Mouse (Mus musculus) c-Kit-positive CD71-negative TER-119-negative erythroid progenitor cells, embryonic 14.5 days (primary cell): Measurements from ENCODE around the gene Hmgb1.
A peak's percentile ranks its signal among the peaks of the same experiment; 100 is the strongest.

ENCODE experiments used
- DNase-seq: peaks from one replicate; pipeline ENCODE4 v3.0.0-alpha.2; 2013; ENCODE audit warnings: low read depth

Gene Hmgb1

GRCm38 (mm10) chr5:149020059-149020680 is 164.1 kb downstream of the Hmgb1 start:
- DNase-seq, result no peak

- no peak for DNase-seq
These were observed 166.4 kb downstream of the Hmgb1 start for GRCm38 (mm10) chr5:149017666-149018415.

GRCm38 (mm10) chr5:149017181-149017580 is 167.1 kb downstream of the Hmgb1 start:
- no peak for DNase-seq

DNA sequence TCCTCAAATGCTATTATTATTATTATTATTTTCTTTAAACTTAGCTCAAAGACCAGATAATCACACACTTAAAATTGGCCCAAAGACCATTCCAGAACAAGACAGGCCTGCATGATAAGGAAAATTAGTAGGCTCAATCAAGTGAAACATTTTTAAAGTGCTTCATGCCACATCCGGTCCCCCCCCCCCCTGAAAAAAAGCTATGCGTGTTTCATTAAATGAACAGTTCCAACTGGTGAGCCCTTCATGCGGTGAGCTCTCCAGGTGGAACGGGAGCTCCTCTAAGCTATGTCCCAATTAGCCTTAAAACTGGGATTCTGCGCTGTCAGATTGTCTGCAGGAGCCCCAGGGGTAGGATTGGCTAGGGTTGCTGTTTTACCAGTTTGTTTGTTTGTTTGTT is 168.0 kb downstream of the Hmgb1 start:
- DNase-seq, result no peak

DNA sequence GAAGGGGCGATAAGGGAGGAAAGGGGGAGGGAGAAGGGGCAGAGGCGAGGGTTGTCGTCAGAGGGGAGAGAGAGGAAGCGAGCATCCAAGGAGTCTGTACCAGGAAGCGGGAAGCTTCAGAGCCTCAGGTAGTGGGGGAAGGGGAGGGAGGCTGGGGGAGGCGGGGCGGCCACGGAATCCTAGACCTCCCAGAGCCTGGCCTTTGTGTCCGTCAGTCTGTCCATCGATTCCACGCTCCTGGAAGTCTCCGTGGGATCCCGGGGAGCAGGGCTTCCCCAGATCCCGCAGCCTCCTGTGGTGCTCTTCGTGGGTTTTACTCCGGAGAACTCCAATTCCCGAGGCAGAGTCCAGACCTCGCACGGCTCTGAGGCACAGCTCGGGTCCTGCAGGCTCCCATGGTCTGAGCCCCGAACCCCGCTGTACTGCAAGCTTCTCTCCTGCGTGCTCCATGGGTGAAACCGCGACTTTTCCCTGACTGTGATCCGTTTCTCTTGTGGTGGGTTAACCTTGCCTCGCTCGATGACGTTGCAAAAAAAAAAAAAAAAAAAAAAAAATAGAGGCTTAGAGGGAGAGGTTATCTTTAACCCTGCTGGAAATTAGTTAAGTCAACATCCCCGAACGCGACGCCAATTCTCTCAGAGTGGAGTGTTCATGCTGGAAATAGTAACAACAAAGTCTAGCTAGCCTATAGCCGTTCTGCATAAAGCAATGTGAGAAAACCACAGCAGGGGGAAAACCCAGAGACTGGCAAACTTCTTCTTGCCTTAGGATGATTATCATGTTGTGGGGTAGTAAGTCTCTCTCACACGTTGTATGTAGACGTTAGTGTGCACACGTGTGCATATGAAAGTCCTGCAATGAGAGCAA is 168.7 kb downstream of the Hmgb1 start:
- DNase-seq, result no peak

DNA sequence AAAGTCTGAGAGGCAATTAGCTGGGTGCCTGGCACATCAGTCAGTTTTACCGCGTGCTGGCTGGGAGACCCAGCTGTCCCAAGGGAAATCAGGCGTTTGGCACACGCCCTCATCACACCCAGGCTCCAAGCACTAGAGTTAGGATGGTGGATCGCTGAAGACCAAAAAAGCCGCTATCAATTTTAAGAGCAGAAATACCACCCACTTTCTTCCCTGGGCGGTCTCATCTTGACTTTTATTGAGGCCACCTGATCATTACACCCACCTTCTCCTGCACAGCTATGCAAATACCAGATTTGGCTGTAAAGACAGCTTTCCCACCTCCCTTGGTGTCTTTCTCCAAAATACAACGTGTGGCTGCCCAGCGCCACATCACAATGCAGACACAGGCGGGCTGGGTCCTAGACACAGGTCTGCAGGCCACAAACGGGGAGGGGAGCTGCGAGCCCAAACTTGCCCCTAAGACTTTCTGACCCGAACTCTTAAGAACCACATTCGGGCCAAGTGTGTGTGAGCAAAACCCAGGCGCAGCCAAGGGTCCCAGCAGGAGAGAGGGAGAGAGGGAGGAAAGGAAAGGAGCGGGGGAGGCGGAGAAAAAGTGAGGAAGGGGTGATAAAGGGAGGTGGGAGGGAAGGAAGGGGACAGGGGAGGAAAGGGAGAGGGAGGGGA is 169.6 kb downstream of the Hmgb1 start:
- DNase-seq, result no peak

- no peak for DNase-seq
These were observed 170.3 kb downstream of the Hmgb1 start for GRCm38 (mm10) chr5:149013817-149014508.

DNA sequence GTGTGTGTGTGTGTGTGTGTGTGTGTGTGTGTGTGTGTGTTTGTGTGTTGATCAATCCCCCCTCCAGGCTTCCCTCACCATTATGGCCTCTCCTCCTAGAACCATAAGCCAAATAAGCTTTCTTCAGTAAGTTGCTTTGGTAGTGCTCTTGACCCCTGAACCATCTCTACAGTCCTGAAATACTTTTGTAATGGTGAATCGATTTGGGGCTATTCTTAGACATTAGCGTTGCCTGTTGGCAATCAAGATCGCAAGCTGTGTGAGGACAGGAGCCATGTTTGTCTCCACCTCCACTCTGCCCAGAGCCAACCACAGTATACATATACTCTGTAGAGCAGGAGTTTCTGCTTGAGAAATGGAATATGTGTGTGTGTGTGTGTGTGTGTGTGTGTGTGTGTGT is 175.2 kb downstream of the Hmgb1 start:
- no peak for DNase-seq

DNA sequence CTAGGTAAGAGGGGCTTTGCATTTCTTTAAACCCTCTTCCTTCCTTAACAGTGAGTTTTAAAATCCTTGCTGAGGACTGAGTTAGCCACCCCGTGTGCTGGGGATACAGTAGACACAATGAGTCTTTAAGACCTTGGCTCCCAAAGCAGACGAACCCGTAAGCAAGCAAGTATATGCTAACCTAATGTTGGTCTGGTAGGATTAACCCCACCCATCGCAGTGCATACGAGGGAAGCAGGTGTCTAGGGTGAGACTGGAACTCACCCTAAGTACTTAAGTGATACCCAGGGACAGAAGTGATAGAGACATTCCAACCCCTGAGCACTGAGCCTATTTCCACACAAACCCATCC is 177.0 kb downstream of the Hmgb1 start:
- no peak for DNase-seq

DNA sequence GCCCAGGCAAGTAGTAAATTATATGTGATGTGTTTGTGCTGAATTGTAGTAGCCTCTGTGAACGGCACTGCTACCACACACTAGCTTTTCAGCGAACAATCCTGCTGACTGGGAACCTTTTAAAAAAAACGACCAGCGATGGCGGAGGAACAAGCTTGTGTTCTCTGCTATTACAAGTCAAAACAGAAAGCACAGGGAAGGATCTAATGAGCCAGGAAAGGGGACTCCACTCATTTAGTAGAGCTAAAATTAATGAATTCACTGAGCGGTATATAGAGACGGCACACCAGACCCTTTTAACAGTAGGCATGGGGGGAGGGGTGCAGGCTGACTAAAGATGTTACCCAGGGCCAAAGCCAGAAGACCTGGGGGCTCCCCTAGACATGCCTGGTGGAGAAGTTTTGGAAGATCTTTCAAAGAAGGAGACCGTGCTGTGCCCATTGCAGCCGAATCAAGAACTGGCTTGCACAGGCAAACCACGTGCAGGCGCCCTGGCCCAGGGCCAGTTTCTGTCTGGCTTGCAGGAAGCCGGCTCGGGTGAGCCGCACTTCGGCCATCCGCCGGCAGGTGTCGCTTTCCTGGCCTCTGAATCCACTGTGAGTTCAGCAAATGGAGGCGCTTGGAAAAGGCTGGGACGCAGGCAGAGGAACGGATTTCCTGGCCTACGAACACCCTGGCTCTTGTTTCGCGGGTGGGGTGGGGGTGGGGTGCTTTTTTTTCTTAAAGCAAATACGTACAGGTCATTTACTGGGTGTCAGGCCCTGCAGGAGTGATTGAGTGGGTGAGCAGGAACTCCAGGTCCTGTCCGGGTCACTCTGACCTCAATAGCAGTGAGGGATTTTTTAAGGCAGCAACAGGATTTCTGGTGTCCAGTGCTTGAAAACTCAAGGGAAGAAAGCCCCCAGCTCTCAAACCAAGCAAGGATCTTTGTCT is 177.7 kb downstream of the Hmgb1 start:
- DNase-seq, result peak; percentile 85

DNA sequence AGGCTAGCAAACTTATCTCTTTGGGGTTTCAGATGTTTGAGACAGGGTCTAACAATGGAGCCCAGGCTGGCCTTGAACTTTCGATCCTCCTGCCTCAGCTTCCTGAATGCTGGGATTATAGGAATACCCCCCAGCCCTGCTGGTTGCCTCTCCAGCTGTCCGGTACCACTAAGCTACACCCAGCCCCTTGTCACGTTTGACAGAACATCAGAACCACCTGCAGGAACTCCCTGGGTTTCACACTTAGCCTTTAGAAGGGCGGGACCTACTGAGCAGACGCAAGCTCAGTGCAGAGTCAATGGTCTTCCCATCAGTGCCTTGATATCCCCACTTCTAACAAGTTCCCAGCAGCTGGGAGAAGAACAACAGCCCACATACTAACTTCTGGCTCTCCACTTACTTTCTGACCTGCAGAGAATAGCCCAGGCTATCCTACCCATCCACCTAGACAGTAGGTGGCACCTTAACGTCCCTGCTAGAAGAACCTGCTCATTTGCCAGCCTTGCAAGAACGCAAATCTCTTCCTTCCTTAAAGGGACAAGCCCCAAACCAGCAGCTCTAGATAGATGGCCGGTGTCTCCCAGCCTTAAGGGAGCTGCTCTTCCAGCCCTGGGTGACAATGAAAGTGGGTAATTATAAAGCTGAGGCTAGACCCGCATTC is 178.5 kb downstream of the Hmgb1 start:
- DNase-seq, result no peak

- no peak for DNase-seq
These were observed 179.2 kb downstream of the Hmgb1 start for GRCm38 (mm10) chr5:149005083-149005482.

DNA sequence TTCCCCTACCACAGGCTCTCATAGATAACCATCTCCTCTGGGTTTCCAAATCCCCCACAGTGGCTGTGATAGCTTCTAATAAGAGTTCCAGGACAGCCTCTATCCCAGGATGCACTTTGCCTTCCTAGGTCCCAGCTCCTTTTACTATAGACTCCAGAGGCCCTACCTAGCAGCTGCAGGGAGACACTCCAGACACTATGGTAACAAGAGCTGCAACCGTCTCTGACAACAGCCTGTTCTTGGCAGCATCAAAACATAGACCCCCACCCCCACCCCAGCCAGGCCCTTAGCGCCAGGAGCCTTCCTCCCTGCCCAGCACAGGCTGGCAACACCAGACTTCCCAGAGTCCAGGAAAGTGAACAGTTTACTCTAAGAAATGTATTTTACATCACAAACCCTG is 181.2 kb downstream of the Hmgb1 start:
- no peak for DNase-seq

DNA sequence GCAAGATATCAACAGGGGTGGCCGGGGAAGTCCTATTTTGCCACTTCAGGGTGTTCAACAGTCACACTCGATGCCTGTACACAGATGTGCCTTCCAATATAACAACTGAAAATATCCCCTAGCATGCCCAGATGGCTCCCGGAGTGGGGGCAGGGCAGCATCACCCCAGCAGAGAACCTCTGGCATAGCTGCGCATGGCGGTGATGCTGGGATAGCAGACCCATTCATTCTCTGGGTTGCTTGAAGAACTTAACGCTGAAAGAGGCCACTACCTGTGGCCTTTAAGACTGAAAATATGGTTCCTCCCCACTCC is 181.5 kb downstream of the Hmgb1 start:
- DNase-seq, result no peak

- no peak for DNase-seq
These were observed 182.1 kb downstream of the Hmgb1 start for GRCm38 (mm10) chr5:149002034-149002802.

DNA sequence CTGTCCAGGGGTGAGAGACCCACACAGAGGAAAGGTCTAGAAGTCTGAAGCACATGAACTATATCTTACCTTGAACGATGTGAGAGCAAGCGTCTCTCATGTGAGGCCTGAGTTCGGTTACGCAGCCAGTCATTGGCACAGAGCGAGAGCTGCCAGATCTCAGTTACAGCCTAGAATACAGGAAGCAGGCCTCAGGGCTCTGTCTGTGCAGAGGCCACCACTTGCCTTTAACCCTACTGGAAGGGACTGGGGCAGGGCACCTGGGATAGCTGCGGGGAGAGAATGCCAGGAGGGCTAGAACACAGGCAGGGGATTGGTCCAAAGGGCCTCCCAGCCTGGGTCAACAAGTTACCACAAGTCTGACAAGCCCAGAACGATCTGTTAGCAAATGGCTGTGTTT is 184.5 kb downstream of the Hmgb1 start:
- no peak for DNase-seq

GRCm38 (mm10) chr5:148998512-148998911 is 185.8 kb downstream of the Hmgb1 start:
- DNase-seq, result no peak

DNA sequence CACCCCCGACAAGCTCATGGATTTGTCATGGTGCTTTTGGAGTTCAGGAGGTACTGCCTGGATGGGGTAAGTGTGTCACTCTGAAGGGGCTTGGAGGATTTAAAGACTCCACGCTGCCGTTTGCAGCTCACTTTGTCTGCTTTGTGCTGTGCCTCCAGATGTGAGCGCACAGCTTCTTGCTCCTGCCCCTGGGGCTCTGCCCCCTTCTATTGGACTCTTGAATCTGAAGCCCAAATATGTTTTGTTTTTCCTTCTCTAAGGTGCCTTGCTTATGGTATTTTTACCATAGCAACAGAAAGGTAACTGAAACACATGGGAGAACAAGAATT is 187.6 kb downstream of the Hmgb1 start:
- DNase-seq, result no peak
